Mouse (Mus musculus) lung, postnatal 0 days (tissue): Measurements from ENCODE around the gene Clrn2.

Experiments used
- CTCF ChIP-seq: IDR thresholded peaks from 2 replicates; pipeline ENCODE4 v1.5.1; 2016; ENCODE audit warnings: antibody characterized with exemption, mild to moderate bottlenecking
- EP300 ChIP-seq: IDR thresholded peaks from 2 replicates; pipeline ENCODE4 v1.6.1; 2016; ENCODE audit warnings: antibody characterized with exemption, mild to moderate bottlenecking, control low read depth

- TF ChIP-seq CTCF (no peak), EP300 (no peak)
Measured at GRCm38 (mm10) chr5:45416478-45416877, 37.1 kb upstream of the Clrn2 start.
